Mouse (Mus musculus) heart, embryonic 11.5 days (tissue): ENCODE data around the gene Suclg2. TPM values are rescaled to one million over a fixed set of nuclear protein-coding genes. Genes with fewer than 3 reads are reported as not detected.

Source experiments
- ATAC-seq: fragments of 200-750 bp; cut with Nextera tagmentation; replicated peaks from 2 replicates; pipeline ENCODE4 v1.8.0; 2017; ENCODE audit warnings: moderate library complexity; ENCODE audit not compliant: insufficient number of reproducible peaks, low FRiP score, low TSS enrichment
- H3K27ac ChIP-seq: fragments of 300-500 bp; sonication (generic); 2 replicates; pipeline ENCODE4 v1.5.1; 2014; ENCODE audit warnings: mild to moderate bottlenecking, low read depth, low read length
- H3K27me3 ChIP-seq: fragments of 300-500 bp; sonication (generic); 2 replicates; pipeline ENCODE4 v1.6.1; 2014; ENCODE audit warnings: mild to moderate bottlenecking, low read length, mixed read lengths; ENCODE audit not compliant: control insufficient read depth, insufficient read depth
- H3K36me3 ChIP-seq: fragments of 300-500 bp; sonication (generic); 2 replicates; pipeline ENCODE4 v1.6.1; 2014; ENCODE audit warnings: mild to moderate bottlenecking, low read length, moderate library complexity, mixed read lengths; ENCODE audit not compliant: control insufficient read depth, insufficient read depth
- H3K4me1 ChIP-seq: fragments of 300-500 bp; sonication (generic); 2 replicates; pipeline ENCODE4 v1.6.1; 2014; ENCODE audit warnings: low read length; ENCODE audit not compliant: control insufficient read depth, insufficient read depth
- H3K4me2 ChIP-seq: fragments of 300-500 bp; sonication (generic); 2 replicates; pipeline ENCODE4 v1.6.1; 2014; ENCODE audit warnings: mild to moderate bottlenecking, moderate library complexity
- H3K4me3 ChIP-seq: fragments of 300-500 bp; sonication (generic); 2 replicates; pipeline ENCODE4 v1.5.1; 2014; ENCODE audit warnings: low read depth, low read length
- H3K9ac ChIP-seq: fragments of 300-500 bp; sonication (generic); 2 replicates; pipeline ENCODE4 v1.6.1; 2014; ENCODE audit warnings: mild to moderate bottlenecking, low read depth, low read length, moderate library complexity
- H3K9me3 ChIP-seq: fragments of 300-500 bp; sonication (generic); replicated peaks from 2 replicates; pipeline ENCODE4 v1.6.1; 2016; ENCODE audit warnings: low read length; ENCODE audit not compliant: control insufficient read depth
- WGBS: fragments of 180-500 bp; shearing (Covaris S2); extraction: QIAGEN DNeasy Blood & Tissue Kit; methylation state at CpG from one replicate; pipeline ENCODE4 v1.1.7; 2014; ENCODE audit not compliant: insufficient replicate concordance; 5-methylcytosine and 5-hydroxymethylcytosine counted together
- polyA plus RNA-seq: library from polyadenylated mRNA; unstranded; fragments of >200 nt; fragmentation: Nextera tagmentation; extraction: Ambion mirVana; gene quantifications from 2 replicates; pipeline ENCODE4 v1.2.1, GENCODE M21; 2014

The Suclg2 gene
- polyA plus RNA-seq, 1 experiment from 2014 or later = 90.5 TPM

GRCm38 (mm10) chr6:95709106-95709505 lies 9.5 kb downstream of the Suclg2 start:
- no peak for ATAC-seq
- Histone ChIP-seq H3K4me2 (no peak overlapping the region), H3K9me3 (no peaks in the 10 kb centered on the region), H3K9ac (no peak overlapping the region), H3K4me3 (no peak overlapping the region), H3K4me1 (peaks cover 25% of the 10 kb centered on the region), H3K27ac (0 out of 2 replicates have a peak overlapping the region, but pooled peaks have one; percentile 5), H3K36me3 (no peaks in the 10 kb centered on the region), H3K27me3 (no peaks in the 10 kb centered on the region)
- 69% methylated on average over 5 of the region's 5 CpGs for WGBS

DNA sequence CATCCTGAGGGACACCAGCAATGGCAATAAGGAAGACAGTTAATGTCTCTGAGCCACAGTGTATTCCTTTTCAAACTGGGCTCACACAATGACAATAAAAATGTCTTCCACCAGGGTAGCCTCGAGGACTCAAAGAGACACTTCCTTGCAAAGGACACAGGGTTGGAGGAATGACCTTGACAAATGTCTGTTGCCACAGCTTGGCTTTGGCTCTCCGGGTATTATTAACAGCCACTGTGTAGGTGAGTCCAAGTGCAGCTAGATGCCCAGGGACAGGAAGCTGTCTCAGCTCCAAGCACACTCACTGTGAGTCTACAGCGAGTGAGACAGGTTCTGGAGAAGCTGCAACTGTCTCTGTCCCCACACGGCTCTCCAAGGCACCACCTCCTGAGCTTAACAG lies 14.0 kb downstream of the Suclg2 start:
- Histone ChIP-seq H3K27me3 (no peaks in the 10 kb centered on the region), H3K27ac (no peak overlapping the region)

GRCm38 (mm10) chr6:95702200-95702599 lies 16.4 kb downstream of the Suclg2 start:
- no peak for ATAC-seq
- no peaks in the 10 kb centered on the region for H3K36me3 ChIP-seq
- H3K4me1 ChIP-seq = peaks cover 19% of the 10 kb centered on the region
- no peak overlapping the region for H3K9ac ChIP-seq
- no peak overlapping the region for H3K4me3 ChIP-seq
- H3K27ac ChIP-seq = no peak overlapping the region
- H3K27me3 ChIP-seq = no peaks in the 10 kb centered on the region
- H3K9me3 ChIP-seq = no peaks in the 10 kb centered on the region
- H3K4me2 ChIP-seq = no peak overlapping the region
- WGBS = 66% methylated on average over 9 of the region's 9 CpGs

More for the DNA sequence above, 14.0 kb downstream of the Suclg2 start:
- H3K9ac ChIP-seq = no peak overlapping the region
- 64% methylated on average over 4 of the region's 4 CpGs for WGBS
- H3K9me3 ChIP-seq = no peaks in the 10 kb centered on the region
- H3K36me3 ChIP-seq = no peaks in the 10 kb centered on the region
- H3K4me2 ChIP-seq = no peak overlapping the region
- peaks cover 21% of the 10 kb centered on the region for H3K4me1 ChIP-seq
- no peak for ATAC-seq
- no peak overlapping the region for H3K4me3 ChIP-seq

DNA sequence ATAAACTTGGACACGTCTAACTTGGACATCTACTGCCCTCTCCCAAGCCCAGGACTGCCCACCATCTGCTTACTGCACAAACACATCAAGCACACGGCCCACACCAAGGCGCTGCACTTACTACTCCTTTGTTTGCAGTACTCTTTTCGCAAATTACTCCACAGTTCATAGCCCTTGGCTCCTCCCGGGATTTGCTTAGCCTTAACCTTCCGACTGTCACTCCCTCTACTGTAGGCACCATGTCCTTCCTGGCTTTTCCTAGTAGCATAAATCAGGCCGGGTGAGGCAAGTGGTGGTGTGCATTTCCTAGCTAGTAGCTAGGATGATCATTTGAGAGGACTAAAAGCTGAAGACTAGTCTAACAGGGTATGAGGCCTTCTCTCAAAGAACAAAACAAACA lies 16.8 kb downstream of the Suclg2 start:
- Histone ChIP-seq H3K4me3 (no peak overlapping the region), H3K36me3 (no peaks in the 10 kb centered on the region), H3K27ac (no peak overlapping the region), H3K9ac (no peak overlapping the region), H3K9me3 (no peaks in the 10 kb centered on the region), H3K27me3 (no peaks in the 10 kb centered on the region), H3K4me1 (peaks cover 19% of the 10 kb centered on the region), H3K4me2 (no peak overlapping the region)
- ATAC-seq = no peak
- 81% methylated on average over 7 of the region's 7 CpGs for WGBS

- ATAC-seq = no peak
- WGBS = 91% methylated on average over 2 of the region's 2 CpGs
- no peak overlapping the region; the same call in 1 of the 2 replicates for H3K27ac ChIP-seq
Observed at GRCm38 (mm10) chr6:95700981-95701610, 17.5 kb downstream of the Suclg2 start.

DNA sequence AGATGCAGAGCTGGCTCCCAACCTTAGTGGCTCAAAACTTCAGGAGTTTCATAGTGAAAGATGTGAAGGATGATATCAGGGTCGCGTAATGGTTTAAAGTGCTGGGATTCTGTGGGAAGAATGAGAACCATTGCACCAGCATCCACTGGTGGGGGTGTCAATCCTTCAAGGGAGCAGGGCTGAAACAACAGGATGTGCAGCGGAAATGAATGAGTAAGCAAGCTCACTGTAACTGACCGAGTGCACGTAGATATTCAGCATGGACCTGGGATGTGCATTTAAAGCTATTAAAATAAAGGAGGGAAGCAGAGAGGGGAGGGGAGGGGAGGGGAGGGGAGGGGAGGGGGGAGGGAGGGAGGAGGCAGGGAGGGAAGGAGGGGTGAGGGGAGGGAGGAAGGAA lies 18.4 kb downstream of the Suclg2 start:
- WGBS = 75% methylated on average over 3 of the region's 5 CpGs
- no peak overlapping the region for H3K4me3 ChIP-seq
- H3K27ac ChIP-seq = no peak overlapping the region
- no peak overlapping the region for H3K9ac ChIP-seq
- no peak overlapping the region for H3K4me2 ChIP-seq
- H3K27me3 ChIP-seq = no peaks in the 10 kb centered on the region
- peaks cover 22% of the 10 kb centered on the region for H3K4me1 ChIP-seq
- no peaks in the 10 kb centered on the region for H3K9me3 ChIP-seq
- no peak for ATAC-seq
- no peaks in the 10 kb centered on the region for H3K36me3 ChIP-seq

More at GRCm38 (mm10) chr6:95700981-95701610, 17.5 kb downstream of the Suclg2 start:
- H3K9ac ChIP-seq = no peak overlapping the region
- no peaks in the 10 kb centered on the region for H3K27me3 ChIP-seq
- H3K4me2 ChIP-seq = no peak overlapping the region
- H3K4me3 ChIP-seq = no peak overlapping the region
- peaks cover 19% of the 10 kb centered on the region for H3K4me1 ChIP-seq
- H3K36me3 ChIP-seq = no peaks in the 10 kb centered on the region
- no peaks in the 10 kb centered on the region for H3K9me3 ChIP-seq

GRCm38 (mm10) chr6:95699326-95699725 lies 19.3 kb downstream of the Suclg2 start:
- Histone ChIP-seq H3K4me3 (no peak overlapping the region), H3K9ac (no peak overlapping the region), H3K4me2 (no peak overlapping the region), H3K36me3 (no peaks in the 10 kb centered on the region), H3K27ac (no peak overlapping the region), H3K4me1 (peaks cover 23% of the 10 kb centered on the region), H3K27me3 (no peaks in the 10 kb centered on the region), H3K9me3 (no peaks in the 10 kb centered on the region)
- WGBS = 73% methylated on average over 3 of the region's 3 CpGs
- no peak for ATAC-seq

DNA sequence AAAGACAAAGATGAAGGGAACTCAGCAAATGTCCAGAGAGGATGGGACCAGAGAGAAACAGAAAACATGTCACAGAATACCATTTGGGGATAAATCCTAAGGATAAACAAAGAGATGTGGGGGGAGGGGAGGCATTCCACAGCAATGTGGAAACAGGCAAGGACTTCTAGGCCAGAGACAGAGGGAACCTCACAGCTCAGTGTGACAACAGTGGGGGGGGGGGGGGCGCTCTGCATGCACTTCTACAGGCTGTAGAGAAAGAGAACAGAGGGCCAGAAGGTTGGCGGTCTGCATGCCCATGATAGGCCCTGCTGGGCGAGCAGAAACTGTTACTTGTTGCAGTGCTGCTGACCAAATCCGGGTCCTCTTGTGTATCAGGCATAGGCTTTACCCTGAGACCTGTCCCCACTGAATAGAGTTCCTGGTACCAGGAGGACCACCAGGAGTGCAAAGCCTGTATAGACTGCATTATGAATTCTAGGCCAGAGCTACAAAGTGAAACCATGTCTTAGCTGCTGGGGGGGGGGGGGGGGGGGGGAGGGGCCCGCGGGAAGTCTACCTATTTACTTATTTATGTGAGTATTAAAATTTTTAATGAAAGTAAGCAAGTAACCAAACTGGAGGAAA lies 20.0 kb downstream of the Suclg2 start:
- ATAC-seq = no peak
- H3K27ac ChIP-seq = no peak overlapping the region
- no peaks in the 10 kb centered on the region for H3K9me3 ChIP-seq
- 31% methylated on average over 5 of the region's 6 CpGs for WGBS
- H3K36me3 ChIP-seq = no peaks in the 10 kb centered on the region
- no peak overlapping the region for H3K9ac ChIP-seq
- no peak overlapping the region for H3K4me3 ChIP-seq
- peaks cover 23% of the 10 kb centered on the region for H3K4me1 ChIP-seq
- H3K27me3 ChIP-seq = no peaks in the 10 kb centered on the region
- H3K4me2 ChIP-seq = peak overlapping the region; percentile 4; the same call in 1 of the 2 replicates

GRCm38 (mm10) chr6:95694910-95695309 lies 23.7 kb downstream of the Suclg2 start:
- ATAC-seq = no peak
- Histone ChIP-seq H3K9ac (no peak overlapping the region), H3K27ac (no peak overlapping the region), H3K4me3 (no peak overlapping the region), H3K4me1 (peaks cover 20% of the 10 kb centered on the region), H3K4me2 (no peak overlapping the region), H3K27me3 (no peaks in the 10 kb centered on the region), H3K36me3 (no peaks in the 10 kb centered on the region), H3K9me3 (no peaks in the 10 kb centered on the region)
- WGBS = 60% methylated on average over 4 of the region's 4 CpGs
